Mouse (Mus musculus) kidney, postnatal 36 days (tissue): ENCODE results near the gene Ak7.

Experiments used
- DNase-seq, 2 experiments: peaks; one replicate each; pipeline ENCODE4 v3.0.0; 2021 to 2022; ENCODE audit warnings: mixed read lengths in 2 of 2

Ak7 gene

GRCm38 (mm10) chr12:105789885-105790284 is 84.1 kb downstream of the Ak7 start:
- no peak for DNase-seq

- DNase-seq: no peak
Observed at GRCm38 (mm10) chr12:105794896-105795295, 89.1 kb downstream of the Ak7 start.

GRCm38 (mm10) chr12:105798001-105798400 is 92.2 kb downstream of the Ak7 start:
- no peak for DNase-seq

- no peak for DNase-seq
Observed at GRCm38 (mm10) chr12:105805790-105806189, 100.0 kb downstream of the Ak7 start.

- DNase-seq: no peak
Observed at GRCm38 (mm10) chr12:105806205-105806604, 100.4 kb downstream of the Ak7 start.

GRCm38 (mm10) chr12:105807416-105807815 is 101.6 kb downstream of the Ak7 start:
- DNase-seq: no peak

- peak in 1 of 2 experiments; percentile 50 for DNase-seq
Observed at GRCm38 (mm10) chr12:105808945-105809344, 103.2 kb downstream of the Ak7 start.

- DNase-seq: no peak
Observed at GRCm38 (mm10) chr12:105810608-105811007, 104.8 kb downstream of the Ak7 start.

- DNase-seq: no peak
Observed at GRCm38 (mm10) chr12:105813957-105814356, 108.2 kb downstream of the Ak7 start.

GRCm38 (mm10) chr12:105823472-105823871 is 117.7 kb downstream of the Ak7 start:
- DNase-seq: no peak

GRCm38 (mm10) chr12:105824743-105825142 is 119.0 kb downstream of the Ak7 start:
- DNase-seq: no peak

- no peak for DNase-seq
Observed at GRCm38 (mm10) chr12:105825266-105825665, 119.5 kb downstream of the Ak7 start.
